ENCODE assay signal across 12 mouse cellular contexts in the genomic region with DNA sequence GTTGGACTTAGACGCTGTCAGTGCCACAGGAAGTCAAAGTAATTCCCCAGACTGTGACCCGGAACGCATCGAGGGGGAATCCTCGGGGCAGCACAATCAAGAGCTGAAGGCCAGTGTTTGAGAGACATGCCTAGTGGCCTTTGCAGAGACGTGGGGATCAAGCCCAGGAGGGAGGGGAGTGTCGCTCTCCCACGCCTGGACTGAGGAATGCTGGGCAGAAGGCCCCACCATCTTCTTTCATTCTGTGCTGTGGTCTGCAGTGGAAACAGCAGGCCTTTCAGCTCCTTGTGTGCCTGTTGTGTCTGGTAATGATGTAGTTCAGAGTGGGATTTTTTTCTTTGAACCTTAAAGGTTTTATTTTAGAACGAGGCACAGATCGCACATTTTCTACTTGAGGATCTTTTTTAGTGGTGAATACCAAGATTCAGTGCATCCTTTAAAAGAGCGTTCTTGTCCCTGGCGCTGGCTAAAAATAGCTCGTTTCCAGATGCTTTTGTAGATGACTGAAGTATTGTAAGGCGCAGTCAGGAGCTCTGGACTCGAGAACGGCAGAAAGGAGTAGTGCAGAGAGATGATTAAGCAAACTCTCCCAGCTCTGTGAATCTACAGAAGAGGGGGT. TPM values are rescaled to one million over a fixed set of nuclear protein-coding genes. Genes with fewer than 3 reads are reported as not detected.
A peak's percentile ranks its signal among the peaks of the same experiment; 100 is the strongest.
DNase-seq lines count a peak whose midpoint lies in the region; ATAC-seq lines count a peak whose summit lies in the region.
"Had no signal": no experiment of that assay in that cellular context is flagged by ENCODE, and none has a peak within 500 bp of the region (broad histone marks: within the 10 kb centered on the region; RNA-seq: fewer than 3 reads in every experiment).

No protein-coding gene starts in this region.

- DNase-seq in frontal cortex, postnatal 25 days (ENCODE audit: low spot score in 2 of 2) = no peak
- peak; percentile 85 for DNase-seq in right cerebral cortex, adult 18-20 months
- DNase-seq in right cerebral cortex, postnatal 4 days = no peak
- DNase-seq in left cerebral cortex, postnatal 14 days (ENCODE audit: low spot score in 2 of 2) = peak; percentile 76 to 83
- peak; percentile 89 for DNase-seq in telencephalon, adult 2 months (ENCODE audit: low read depth, low spot score)
- no peak for DNase-seq in thymus, postnatal 14 days
- DNase-seq in adrenal gland, adult 2 months = no peak
- DNase-seq: cerebellum, postnatal 14 days; gastrocnemius, postnatal 36 days; thymus, postnatal 25 days had no signal

- ATAC-seq in frontal cortex, adult (ENCODE audit: low TSS enrichment) = peak; percentile 69
- ATAC-seq: intestine, embryonic 16.5 days had no signal

- intact Hi-C loops in left cerebral cortex, postnatal 14 days (cut with DNase I) = loop anchor here (5.0 kb wide), 1 partner anchor 57 kb away; the partner anchor contains the start of gene Mycl

RNA-seq across cellular contexts. Expression of gene Trit1, which starts 37.9 kb away (rescaled TPM):
- 10 to 100 TPM; 22.8 to 22.9 TPM for total RNA-seq in left cerebral cortex, postnatal 14 days (2021)
- 10 to 100 TPM; 17.0 to 21.8 TPM for total RNA-seq in adrenal gland, adult 2 months (2021)
- 3.4 and 4.3 TPM in 2 replicates for polyA plus RNA-seq in adrenal gland, adult 2 months (2012; rRNA removed)

RNA-seq across cellular contexts. Expression of gene Bmp8b, which starts 50.7 kb away (rescaled TPM):
- total RNA-seq in left cerebral cortex, postnatal 14 days (2021) = under 1 TPM; 0.24 to 0.40 TPM
- total RNA-seq in adrenal gland, adult 2 months (2021) = not detected
- polyA plus RNA-seq in adrenal gland, adult 2 months (2012; rRNA removed) = 0.03 and 0.17 TPM in 2 replicates
- total RNA-seq: gastrocnemius, postnatal 36 days had no signal

RNA-seq across cellular contexts. Expression of gene Mycl, which starts 58.8 kb away (rescaled TPM):
- total RNA-seq in left cerebral cortex, postnatal 14 days (2021) = 10 to 100 TPM; 20.6 to 23.4 TPM
- 1 to 10 TPM; 1.6 to 2.6 TPM for total RNA-seq in adrenal gland, adult 2 months (2021)
- 0.54 and 1.2 TPM in 2 replicates for polyA plus RNA-seq in adrenal gland, adult 2 months (2012; rRNA removed)

Comparison
In these comparisons a context has a peak if more than half of its experiments do, and no peak if none do; other contexts are left out.
1. DNase-seq: peak in right cerebral cortex, adult 18-20 months (single experiment), left cerebral cortex, postnatal 14 days (2 of 2) and telencephalon, adult 2 months (single experiment); none in frontal cortex, postnatal 25 days (0 of 2), right cerebral cortex, postnatal 4 days (single experiment), thymus, postnatal 14 days (single experiment) and adrenal gland, adult 2 months (single experiment).
2. RNA of gene Mycl, which starts 58.8 kb away (total RNA-seq): 20.6 to 23.4 TPM in left cerebral cortex, postnatal 14 days; 1.6 to 2.6 TPM in adrenal gland, adult 2 months; every median in the first group is over 4 times any median in the second.